ENCODE assay signal across 9 mouse cellular contexts in the genomic region with DNA sequence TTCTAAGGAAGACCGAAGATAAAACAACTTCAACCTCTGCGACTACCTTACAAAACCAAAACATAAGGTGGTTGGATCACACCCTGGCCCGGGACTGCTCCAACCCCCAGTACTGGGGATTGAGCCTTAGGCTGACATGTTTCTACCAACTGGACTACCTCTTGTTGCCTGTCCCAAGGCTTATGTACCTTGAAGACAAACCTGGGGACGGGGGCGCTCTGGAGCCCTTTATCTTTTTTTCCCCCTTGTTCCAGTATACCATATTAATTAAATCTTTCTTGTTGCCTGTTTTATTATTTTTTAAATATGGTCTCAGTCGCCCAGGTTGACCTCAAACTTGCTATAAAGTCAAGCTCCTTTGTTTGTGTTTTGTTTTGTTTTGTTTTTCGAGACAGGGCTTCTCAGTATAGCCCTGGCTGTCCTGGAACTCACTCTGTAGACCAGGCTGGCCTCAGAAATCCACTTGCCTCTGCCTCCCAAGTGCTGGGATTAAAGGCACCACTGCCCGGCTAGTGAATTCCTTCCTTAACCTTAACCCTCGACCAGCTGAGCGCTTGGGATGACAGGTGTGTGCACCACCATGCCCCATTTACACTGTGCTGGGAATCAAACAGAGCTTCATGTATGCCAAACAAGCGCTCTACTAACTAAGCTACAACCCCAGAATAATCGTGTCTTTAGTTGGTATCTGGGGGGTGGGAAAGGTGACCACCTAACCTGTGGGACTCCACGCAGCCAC. TPM values are rescaled to one million over a fixed set of nuclear protein-coding genes. Genes with fewer than 3 reads are reported as not detected.
DNase-seq lines count a peak whose midpoint lies in the region; ATAC-seq and TF ChIP-seq lines count a peak whose summit lies in the region.
"Had no signal": no experiment of that assay in that cellular context is flagged by ENCODE, and none has a peak within 500 bp of the region (broad histone marks: within the 10 kb centered on the region; RNA-seq: fewer than 3 reads in every experiment).

No protein-coding gene starts in this region.

- peaks cover 27% of the 10 kb centered on the region for H3K36me3 ChIP-seq in kidney, embryonic 16.5 days (ENCODE audit: insufficient read depth, low read length)
- peaks cover 18% of the 10 kb centered on the region for H3K36me3 ChIP-seq in midbrain, postnatal 0 days (ENCODE audit: insufficient read depth, low read length)

- H3K4me1 ChIP-seq in kidney, embryonic 16.5 days (ENCODE audit: insufficient read depth, low read length), result peaks cover 15% of the 10 kb centered on the region
- peaks cover 10% of the 10 kb centered on the region for H3K4me1 ChIP-seq in cortical plate, adult 2 months (ENCODE audit: control insufficient read depth, insufficient read depth, low read length)
- peaks cover 13% of the 10 kb centered on the region for H3K4me1 ChIP-seq in midbrain, postnatal 0 days (ENCODE audit: insufficient read depth, low read length)

- WGBS in kidney, embryonic 16.5 days, result 27% methylated on average over 13 of the region's 13 CpGs
- 28% methylated on average over 13 of the region's 13 CpGs for WGBS in midbrain, postnatal 0 days

- H3K27ac ChIP-seq in kidney, embryonic 16.5 days (ENCODE audit: low read length), result no peak overlapping the region
- peak overlapping the region; percentile 72; the same call in 1 of the 2 replicates for H3K27ac ChIP-seq in cortical plate, adult 2 months (ENCODE audit: insufficient read depth, low read length)
- H3K27ac ChIP-seq in midbrain, postnatal 0 days (ENCODE audit: low read depth, low read length), result peak overlapping the region; percentile 62

- DNase-seq in kidney, adult 9 months, result no peak
- no peak for DNase-seq in midbrain, postnatal 0 days (ENCODE audit: low spot score)
- no peak for DNase-seq in right cerebral cortex, postnatal 25 days
- no peak for DNase-seq in layer of hippocampus, postnatal 10 days (ENCODE audit: low spot score in 2 of 2)
- no peak for DNase-seq in MN1 (ENCODE audit: low spot score)

- H3K4me3 ChIP-seq in kidney, embryonic 16.5 days (ENCODE audit: low read length), result peak overlapping the region; percentile 100
- H3K4me3 ChIP-seq in cortical plate, adult 2 months (ENCODE audit: insufficient read depth, low read length), result peak overlapping the region; percentile 90
- H3K4me3 ChIP-seq in midbrain, postnatal 0 days (ENCODE audit: low read depth, low read length), result peak overlapping the region; percentile 98

- peak; percentile 50; the same call in 1 of the 2 replicates for ATAC-seq in kidney, embryonic 16.5 days (ENCODE audit: low FRiP score, low TSS enrichment)
- peak; percentile 65 for ATAC-seq in inflammation-experienced regulatory T-cells, adult 6 months
- no peak; the same call in 1 of the 2 replicates for ATAC-seq in midbrain, postnatal 0 days (ENCODE audit: low FRiP score)

- H3K9ac ChIP-seq in kidney, embryonic 16.5 days (replicated peaks; ENCODE audit: low read length), result peak overlapping the region; percentile 96
- peak overlapping the region; percentile 96 for H3K9ac ChIP-seq in midbrain, postnatal 0 days (replicated peaks; ENCODE audit: low read length, poor library complexity, severe bottlenecking)

- TF ChIP-seq CTCF in cortical plate, adult 2 months (IDR thresholded peaks at IDR 0.05; ENCODE audit: extremely low read depth, insufficient read depth, low read length), result no peak
- TF ChIP-seq CTCF in midbrain, postnatal 0 days (IDR thresholded peaks at IDR 0.05), result no peak

- no peaks in the 10 kb centered on the region for H3K27me3 ChIP-seq in kidney, embryonic 16.5 days (ENCODE audit: insufficient read depth, low read length)
- no peaks in the 10 kb centered on the region for H3K27me3 ChIP-seq in midbrain, postnatal 0 days (ENCODE audit: insufficient read depth, low read length)

- peak overlapping the region; percentile 98 for H3K4me2 ChIP-seq in kidney, embryonic 16.5 days (replicated peaks; ENCODE audit: low read depth, low read length)
- peak overlapping the region; percentile 88 for H3K4me2 ChIP-seq in midbrain, postnatal 0 days (ENCODE audit: low read depth, low read length, poor library complexity, severe bottlenecking)

- no peak for TF ChIP-seq POLR2A in cortical plate, adult 2 months (IDR thresholded peaks at IDR 0.05; ENCODE audit: extremely low read depth, insufficient read depth, low read length)

- H3K9me3 ChIP-seq in kidney, embryonic 16.5 days (ENCODE audit: low read length), result no peaks in the 10 kb centered on the region
- no peaks in the 10 kb centered on the region for H3K9me3 ChIP-seq in midbrain, postnatal 0 days (ENCODE audit: low read length)

RNA-seq across cellular contexts. Expression of gene Lrrc47, which starts 0.5 kb away (rescaled TPM):
- 16.8 and 21.9 TPM in 2 replicates for polyA plus RNA-seq in kidney, embryonic 16.5 days (2015; fragmentation: Nextera tagmentation; extraction: Ambion mirVana)
- polyA plus RNA-seq in cortical plate, adult 2 months (2012; rRNA removed), result 49.4 and 50.3 TPM in 2 replicates
- polyA plus RNA-seq in inflammation-experienced regulatory T-cells, adult 6 months (2017; shearing (Covaris generic)), result 1 to 10 TPM; 4.8 to 6.2 (median 6.2) TPM
- total RNA-seq in midbrain, postnatal 0 days (2014; rRNA removed), result 24.9 and 28.1 TPM in 2 replicates
- 15.8 and 22.6 TPM in 2 replicates for polyA plus RNA-seq in midbrain, postnatal 0 days (2015; fragmentation: Nextera tagmentation; extraction: Ambion mirVana)
- total RNA-seq in layer of hippocampus, postnatal 10 days (2021), result 10 to 100 TPM; 57.3 to 64.8 TPM

RNA-seq across cellular contexts. Expression of gene Smim1, which starts 15.0 kb away (rescaled TPM):
- 62.4 and 66.1 TPM in 2 replicates for polyA plus RNA-seq in kidney, embryonic 16.5 days (2015; fragmentation: Nextera tagmentation; extraction: Ambion mirVana)
- 21.3 and 23.5 TPM in 2 replicates for polyA plus RNA-seq in cortical plate, adult 2 months (2012; rRNA removed)
- polyA plus RNA-seq in inflammation-experienced regulatory T-cells, adult 6 months (2017; shearing (Covaris generic)), result 1 to 10 TPM in 1 of 3 experiments, under 1 TPM in 1, not detected in 1; 0.66 to 1.3 TPM
- 13.4 and 20.6 TPM in 2 replicates for total RNA-seq in midbrain, postnatal 0 days (2014; rRNA removed)
- polyA plus RNA-seq in midbrain, postnatal 0 days (2015; fragmentation: Nextera tagmentation; extraction: Ambion mirVana), result 12.9 and 14.6 TPM in 2 replicates
- 1 to 10 TPM; 3.4 to 5.8 TPM for total RNA-seq in layer of hippocampus, postnatal 10 days (2021)

RNA-seq across cellular contexts. Expression of gene Ccdc27, which starts 31.4 kb away (rescaled TPM):
- polyA plus RNA-seq in kidney, embryonic 16.5 days (2015; fragmentation: Nextera tagmentation; extraction: Ambion mirVana), result 0.07 TPM in 1 of 2 replicates, not detected in the other
- 0.04 TPM in 1 of 2 replicates, not detected in the other for polyA plus RNA-seq in cortical plate, adult 2 months (2012; rRNA removed)
- polyA plus RNA-seq in inflammation-experienced regulatory T-cells, adult 6 months (2017; shearing (Covaris generic)), result not detected
- not detected in 2 replicates for total RNA-seq in midbrain, postnatal 0 days (2014; rRNA removed)
- not detected in 2 replicates for polyA plus RNA-seq in midbrain, postnatal 0 days (2015; fragmentation: Nextera tagmentation; extraction: Ambion mirVana)
- 1 to 10 TPM; 1.4 to 2.3 TPM for total RNA-seq in layer of hippocampus, postnatal 10 days (2021)
- polyA plus RNA-seq: brain, embryonic 14.5 days had no signal

RNA-seq across cellular contexts. Expression of gene Cep104, which starts 36.1 kb away (rescaled TPM):
- 16.1 and 17.6 TPM in 2 replicates for polyA plus RNA-seq in kidney, embryonic 16.5 days (2015; fragmentation: Nextera tagmentation; extraction: Ambion mirVana)
- polyA plus RNA-seq in cortical plate, adult 2 months (2012; rRNA removed), result 19.8 and 21.9 TPM in 2 replicates
- 1 to 10 TPM; 3.3 to 4.2 (median 3.6) TPM for polyA plus RNA-seq in inflammation-experienced regulatory T-cells, adult 6 months (2017; shearing (Covaris generic))
- total RNA-seq in midbrain, postnatal 0 days (2014; rRNA removed), result 9.6 and 11.6 TPM in 2 replicates
- 11.7 and 12.0 TPM in 2 replicates for polyA plus RNA-seq in midbrain, postnatal 0 days (2015; fragmentation: Nextera tagmentation; extraction: Ambion mirVana)
- 10 to 100 TPM; 26.9 to 27.6 TPM for total RNA-seq in layer of hippocampus, postnatal 10 days (2021)

RNA-seq across cellular contexts. Expression of gene Dffb, which starts 36.1 kb away (rescaled TPM):
- polyA plus RNA-seq in kidney, embryonic 16.5 days (2015; fragmentation: Nextera tagmentation; extraction: Ambion mirVana), result 14.1 and 14.3 TPM in 2 replicates
- polyA plus RNA-seq in cortical plate, adult 2 months (2012; rRNA removed), result 21.9 and 22.6 TPM in 2 replicates
- 10 to 100 TPM; 14.3 to 15.9 (median 15.5) TPM for polyA plus RNA-seq in inflammation-experienced regulatory T-cells, adult 6 months (2017; shearing (Covaris generic))
- 19.8 and 20.8 TPM in 2 replicates for total RNA-seq in midbrain, postnatal 0 days (2014; rRNA removed)
- polyA plus RNA-seq in midbrain, postnatal 0 days (2015; fragmentation: Nextera tagmentation; extraction: Ambion mirVana), result 9.7 and 10.1 TPM in 2 replicates
- 10 to 100 TPM; 12.0 to 14.6 TPM for total RNA-seq in layer of hippocampus, postnatal 10 days (2021)
